Mouse (Mus musculus) cerebellum, postnatal 4 days (tissue): Measurements from ENCODE around the gene Cd70.

ENCODE experiments used
- DNase-seq, 2 experiments: peaks; one replicate each; pipeline ENCODE4 v3.0.0; 2022; ENCODE audit warnings: low spot score in 2 of 2, mixed read lengths in 1 of 2

Cd70 gene

GRCm38 (mm10) chr17:57148994-57149803 lies at the start of gene Cd70:
TSS of gene Cd70 (minus strand) at chr17:57149777.
- DNase-seq, result peak in 1 of 2 experiments; percentile 8

GRCm38 (mm10) chr17:57198252-57198651 lies 48.7 kb upstream of the Cd70 start:
- DNase-seq, result no peak

- DNase-seq, result no peak
Measured at GRCm38 (mm10) chr17:57195326-57196010, 45.9 kb upstream of the Cd70 start.

GRCm38 (mm10) chr17:57194771-57195170 lies 45.2 kb upstream of the Cd70 start:
- no peak for DNase-seq

GRCm38 (mm10) chr17:57194041-57194507 lies 44.5 kb upstream of the Cd70 start, which contains the start of gene Tnfsf14:
TSS of gene Tnfsf14 (minus strand) at chr17:57194177.
- no peak for DNase-seq

GRCm38 (mm10) chr17:57188510-57189192 lies 39.1 kb upstream of the Cd70 start:
- no peak for DNase-seq

- peak in 1 of 2 experiments; percentile 2 for DNase-seq
Measured at GRCm38 (mm10) chr17:57185641-57186040, 36.1 kb upstream of the Cd70 start.

GRCm38 (mm10) chr17:57182871-57183270 lies 33.3 kb upstream of the Cd70 start:
- DNase-seq, result no peak

- DNase-seq, result no peak
Measured at GRCm38 (mm10) chr17:57180363-57180762, 30.8 kb upstream of the Cd70 start.

GRCm38 (mm10) chr17:57173351-57173750 lies 23.8 kb upstream of the Cd70 start:
- DNase-seq, result no peak

GRCm38 (mm10) chr17:57172378-57172777 lies 22.8 kb upstream of the Cd70 start:
- DNase-seq, result no peak

- no peak for DNase-seq
Measured at GRCm38 (mm10) chr17:57170616-57171260, 21.2 kb upstream of the Cd70 start.

- DNase-seq, result peak; percentile 86 to 91
Measured at GRCm38 (mm10) chr17:57166800-57167791, 17.5 kb upstream of the Cd70 start.

- no peak for DNase-seq
Measured at GRCm38 (mm10) chr17:57153787-57154186, 4.2 kb upstream of the Cd70 start.

GRCm38 (mm10) chr17:57153006-57153405 lies 3.4 kb upstream of the Cd70 start:
- no peak for DNase-seq

- DNase-seq, result no peak
Measured at GRCm38 (mm10) chr17:57148343-57148742, 1.2 kb downstream of the Cd70 start.

GRCm38 (mm10) chr17:57145115-57145514 lies 4.5 kb downstream of the Cd70 start:
- no peak for DNase-seq

GRCm38 (mm10) chr17:57143704-57144103 lies 5.9 kb downstream of the Cd70 start:
- no peak for DNase-seq

GRCm38 (mm10) chr17:57139708-57140107 lies 9.9 kb downstream of the Cd70 start:
- DNase-seq, result no peak

GRCm38 (mm10) chr17:57138676-57139075 lies 10.9 kb downstream of the Cd70 start:
- no peak for DNase-seq
